Mouse (Mus musculus) MEL (cell line): Measurements from ENCODE around the gene Ddb1.

Experiments used
- CTCF ChIP-seq, 3 experiments: IDR thresholded peaks in 2 of 3; conservative IDR thresholded peaks in 1 of 3; 2 replicates each; pipeline ENCODE4 v1.5.1; 2011 to 2012; ENCODE audit warnings: low read length in 3 of 3, low read depth in 2 of 3, mild to moderate bottlenecking in 2 of 3, improper control_type of control experiment in 1 of 3, inconsistent platforms in 1 of 3, mixed read lengths in 1 of 3, moderate library complexity in 1 of 3; ENCODE audit not compliant: control insufficient read depth in 1 of 3, insufficient read depth in 1 of 3, poor library complexity in 1 of 3, severe bottlenecking in 1 of 3
- ETS1 ChIP-seq: IDR thresholded peaks from 2 replicates; pipeline ENCODE4 v1.6.1; 2012; ENCODE audit warnings: low read depth, mild to moderate bottlenecking, inconsistent platforms, low read length, improper control_type of control experiment, moderate library complexity
- GABPA ChIP-seq: IDR thresholded peaks from 2 replicates; pipeline ENCODE4 v1.6.1; 2012; ENCODE audit warnings: low read depth, mild to moderate bottlenecking, inconsistent platforms, low read length, improper control_type of control experiment, moderate library complexity
- MAX ChIP-seq: IDR thresholded peaks from 2 replicates; pipeline ENCODE4 v1.6.1; 2011; ENCODE audit warnings: low read length, improper control_type of control experiment
- MAZ ChIP-seq: IDR thresholded peaks from 2 replicates; pipeline ENCODE4 v1.6.1; 2012; ENCODE audit warnings: low read depth, mild to moderate bottlenecking, inconsistent platforms, low read length, improper control_type of control experiment
- POLR2A ChIP-seq, 2 experiments: IDR thresholded peaks; 2 replicates each; pipeline ENCODE4 v1.6.1; 2011 to 2012; ENCODE audit warnings: low read length in 2 of 2, mild to moderate bottlenecking in 2 of 2, control low read depth in 1 of 2, improper control_type of control experiment in 1 of 2, low read depth in 1 of 2, moderate library complexity in 1 of 2; ENCODE audit not compliant: control insufficient read depth in 1 of 2, insufficient read depth in 1 of 2, poor library complexity in 1 of 2
- ZC3H11A ChIP-seq: IDR thresholded peaks from 2 replicates; pipeline ENCODE4 v1.6.1; 2012; ENCODE audit warnings: low read depth, mild to moderate bottlenecking, inconsistent platforms, low read length, improper control_type of control experiment

DNA sequence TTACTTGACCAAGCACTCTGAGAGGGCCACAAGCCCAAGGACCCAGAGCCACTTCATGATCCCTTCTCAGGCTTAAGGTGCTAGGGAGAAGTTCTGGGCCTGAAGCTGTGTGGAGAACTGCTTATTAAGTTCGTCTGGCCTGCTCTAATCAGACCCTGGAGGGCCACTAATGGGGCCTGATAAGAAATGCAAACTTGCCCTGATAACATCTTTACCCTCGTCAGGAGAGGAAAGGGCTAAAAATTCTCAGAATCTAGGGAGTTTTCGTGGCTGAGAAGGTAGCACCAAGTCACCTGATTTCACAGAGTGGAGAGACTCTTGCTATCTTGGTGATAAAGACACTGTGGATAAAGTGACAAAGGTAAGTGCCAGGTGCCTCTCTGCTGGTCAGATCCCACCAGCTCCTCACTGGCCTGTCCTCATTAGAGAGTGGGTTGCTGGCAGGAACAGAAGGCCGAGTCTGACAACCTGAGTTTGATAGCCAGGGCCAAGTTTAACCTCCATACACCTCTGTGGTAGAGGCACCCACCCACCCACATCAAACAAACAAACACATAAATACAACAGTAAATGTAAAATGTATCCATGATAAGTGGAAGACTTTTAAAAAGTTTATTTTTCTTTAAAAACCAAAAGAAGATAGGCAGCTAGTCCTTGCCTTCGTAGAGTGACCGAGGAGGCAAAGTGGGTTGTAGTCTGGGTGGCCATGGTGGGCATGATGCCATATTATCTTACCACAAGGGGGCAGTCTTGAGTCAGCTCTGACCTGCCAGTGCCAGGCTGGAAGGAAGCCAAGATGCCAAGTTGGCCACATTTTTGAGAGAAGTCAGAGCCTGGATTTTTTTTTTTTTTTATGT, 73.0 kb downstream of the Ddb1 start, which contains the start of gene Pga5:
- TF ChIP-seq POLR2A (IDR thresholded peaks at IDR 0.05; ENCODE audit: control insufficient read depth in 1 of 2, insufficient read depth in 1 of 2, low read depth in 1 of 2, low read length in 2 of 2, poor library complexity in 1 of 2) (no peak), ZC3H11A (peak; percentile 58), ETS1 (no peak), CTCF (IDR thresholded peaks at IDR 0.05 in 2 of 3, conservative IDR thresholded peaks at IDR 0.05 in 1 of 3; ENCODE audit: control insufficient read depth in 1 of 3, insufficient read depth in 1 of 3, low read depth in 2 of 3, low read length in 3 of 3, poor library complexity in 1 of 3, severe bottlenecking in 1 of 3) (peak; percentile 84 to 88 (median 85)), MAX (no peak), MAZ (no peak), GABPA (no peak)
